Mouse (Mus musculus) hindbrain, embryonic 11.5 days (tissue): ENCODE measurements around the gene Rbp7. TPM values are rescaled to one million over a fixed set of nuclear protein-coding genes. Genes with fewer than 3 reads are reported as not detected.
"Not testable (repeated sequence)": the region's sequence is repeated elsewhere in the genome, so short reads cannot be mapped to it uniquely, and the experiment has no call there.

Experiments used
- ATAC-seq: fragments of 200-750 bp; cut with Nextera tagmentation; 2 replicates; pipeline ENCODE4 v1.8.0; 2017; ENCODE audit warnings: mild to moderate bottlenecking, moderate TSS enrichment, moderate library complexity; ENCODE audit not compliant: low FRiP score
- DNase-seq: peaks from one replicate; pipeline ENCODE4 v3.0.0-alpha.2; 2015; ENCODE audit warnings: low spot score
- H3K27ac ChIP-seq: fragments of 300-500 bp; sonication (generic); 2 replicates; pipeline ENCODE4 v1.5.1; 2014; ENCODE audit warnings: mild to moderate bottlenecking, low read depth, low read length
- H3K27me3 ChIP-seq: fragments of 300-500 bp; sonication (generic); 2 replicates; pipeline ENCODE4 v1.6.1; 2014; ENCODE audit warnings: mild to moderate bottlenecking, low read length, moderate library complexity, mixed read lengths; ENCODE audit not compliant: control insufficient read depth, insufficient read depth
- H3K36me3 ChIP-seq: fragments of 300-500 bp; sonication (generic); 2 replicates; pipeline ENCODE4 v1.6.1; 2014; ENCODE audit warnings: mild to moderate bottlenecking, low read length, moderate library complexity, mixed read lengths; ENCODE audit not compliant: control insufficient read depth, insufficient read depth
- H3K4me1 ChIP-seq: fragments of 300-500 bp; sonication (generic); replicated peaks from 2 replicates; pipeline ENCODE4 v1.6.1; 2014; ENCODE audit warnings: low read length, mixed read lengths; ENCODE audit not compliant: control insufficient read depth, insufficient read depth
- H3K4me2 ChIP-seq: fragments of 300-500 bp; sonication (generic); replicated peaks from 2 replicates; pipeline ENCODE4 v1.6.1; 2014; ENCODE audit warnings: mild to moderate bottlenecking, low read depth, low read length
- H3K4me3 ChIP-seq: fragments of 300-500 bp; sonication (generic); 2 replicates; pipeline ENCODE4 v1.5.1; 2014; ENCODE audit warnings: low read depth, low read length
- H3K9ac ChIP-seq: fragments of 300-500 bp; sonication (generic); 2 replicates; pipeline ENCODE4 v1.6.1; 2014; ENCODE audit warnings: low read depth, low read length
- H3K9me3 ChIP-seq: fragments of 300-500 bp; sonication (generic); 2 replicates; pipeline ENCODE4 v1.6.1; 2016; ENCODE audit warnings: low read length; ENCODE audit not compliant: control insufficient read depth
- WGBS: fragments of 180-500 bp; shearing (Covaris S2); extraction: QIAGEN DNeasy Blood & Tissue Kit; methylation state at CpG from one replicate; pipeline ENCODE4 v1.1.7; 2014; 5-methylcytosine and 5-hydroxymethylcytosine counted together
- polyA plus RNA-seq: library from polyadenylated mRNA; unstranded; fragments of >200 nt; fragmentation: Nextera tagmentation; extraction: Ambion mirVana; gene quantifications from 2 replicates; pipeline ENCODE4 v1.2.1, GENCODE M21; 2014

Rbp7 gene
- polyA plus RNA-seq, 1 experiment from 2014 or later, result not detected

DNA sequence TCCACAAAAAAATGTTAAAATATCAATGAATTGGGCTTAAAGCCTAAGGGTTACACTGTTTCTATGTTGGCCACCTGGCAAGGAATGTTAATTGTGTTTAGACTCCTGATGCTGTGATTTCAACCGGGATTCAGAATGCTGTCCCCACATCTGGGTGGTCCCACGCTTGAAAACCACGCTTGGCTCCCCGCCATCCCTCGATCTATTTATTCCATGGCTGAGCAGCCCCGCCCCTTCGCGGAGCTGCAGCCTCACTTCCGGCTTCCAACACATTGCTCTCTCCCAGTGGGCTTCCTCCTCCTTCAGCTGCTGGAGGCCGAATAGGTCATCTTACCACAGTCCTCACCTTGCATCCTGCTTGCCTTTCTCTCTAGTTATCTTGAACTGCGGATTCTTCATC lies 8.9 kb downstream of the Rbp7 start:
- peak overlapping the region; percentile 4; the same call in 1 of the 2 replicates for H3K4me3 ChIP-seq

GRCm38 (mm10) chr4:149444964-149445701 lies 9.6 kb downstream of the Rbp7 start:
- peak overlapping the region; percentile 92 for H3K27ac ChIP-seq
- H3K9ac ChIP-seq, result peak overlapping the region; percentile 80
- H3K9me3 ChIP-seq, result no peaks in the 10 kb centered on the region
- H3K4me3 ChIP-seq, result peak overlapping the region; percentile 28
- no peaks in the 10 kb centered on the region; the same call in 1 of the 2 replicates for H3K4me1 ChIP-seq
- no peaks in the 10 kb centered on the region for H3K36me3 ChIP-seq
- H3K4me2 ChIP-seq, result peak overlapping the region; percentile 52
- under 1% methylated on average over 36 of the region's 36 CpGs for WGBS
- DNase-seq (peak; percentile 97), ATAC-seq (peak; percentile 97)
- H3K27me3 ChIP-seq, result no peaks in the 10 kb centered on the region

More for the DNA sequence above, 8.9 kb downstream of the Rbp7 start:
- H3K27ac ChIP-seq, result peak overlapping the region; percentile 92
- H3K27me3 ChIP-seq, result no peaks in the 10 kb centered on the region
- WGBS, result 2% methylated on average over 11 of the region's 11 CpGs
- peak overlapping the region; percentile 52 for H3K4me2 ChIP-seq
- H3K9ac ChIP-seq, result peak overlapping the region; percentile 32; the same call in 1 of the 2 replicates
- H3K9me3 ChIP-seq, result no peaks in the 10 kb centered on the region
- H3K36me3 ChIP-seq, result no peaks in the 10 kb centered on the region
- ATAC-seq (peak; percentile 74), DNase-seq (peak; percentile 86)
- H3K4me1 ChIP-seq, result no peaks in the 10 kb centered on the region; the same call in 1 of the 2 replicates

GRCm38 (mm10) chr4:149444465-149444864 lies 10.3 kb downstream of the Rbp7 start:
- H3K9me3 ChIP-seq, result no peaks in the 10 kb centered on the region
- no peaks in the 10 kb centered on the region; the same call in 1 of the 2 replicates for H3K4me1 ChIP-seq
- H3K27ac ChIP-seq, result peak overlapping the region; percentile 92
- no peaks in the 10 kb centered on the region for H3K36me3 ChIP-seq
- DNase-seq (no peak), ATAC-seq (no peak)
- H3K9ac ChIP-seq, result peak overlapping the region; percentile 80
- no peak overlapping the region for H3K4me3 ChIP-seq
- peak overlapping the region; percentile 52; the same call in 1 of the 2 replicates for H3K4me2 ChIP-seq
- 80% methylated on average over 1 of the region's 1 CpGs for WGBS
- H3K27me3 ChIP-seq, result no peaks in the 10 kb centered on the region

- Histone ChIP-seq H3K4me3 (no peak overlapping the region), H3K4me1 (no peaks in the 10 kb centered on the region; the same call in 1 of the 2 replicates), H3K36me3 (no peaks in the 10 kb centered on the region), H3K27me3 (no peaks in the 10 kb centered on the region), H3K27ac (no peak overlapping the region), H3K4me2 (no peak overlapping the region), H3K9ac (no peak overlapping the region), H3K9me3 (no peaks in the 10 kb centered on the region)
- DNase-seq (no peak), ATAC-seq (no peak)
- WGBS, result 73% methylated on average over 3 of the region's 3 CpGs
Observed at GRCm38 (mm10) chr4:149442436-149442835, 12.3 kb downstream of the Rbp7 start.

- Histone ChIP-seq H3K4me1 (no peaks in the 10 kb centered on the region), H3K9me3 (no peaks in the 10 kb centered on the region), H3K27me3 (no peaks in the 10 kb centered on the region), H3K4me3 (no peak overlapping the region), H3K9ac (no peak overlapping the region), H3K36me3 (no peaks in the 10 kb centered on the region), H3K4me2 (no peak overlapping the region), H3K27ac (no peak overlapping the region)
- ATAC-seq, result no peak
- DNase-seq, result no peak
- 69% methylated on average over 8 of the region's 8 CpGs for WGBS
Observed at GRCm38 (mm10) chr4:149440576-149440975, 14.2 kb downstream of the Rbp7 start.

DNA sequence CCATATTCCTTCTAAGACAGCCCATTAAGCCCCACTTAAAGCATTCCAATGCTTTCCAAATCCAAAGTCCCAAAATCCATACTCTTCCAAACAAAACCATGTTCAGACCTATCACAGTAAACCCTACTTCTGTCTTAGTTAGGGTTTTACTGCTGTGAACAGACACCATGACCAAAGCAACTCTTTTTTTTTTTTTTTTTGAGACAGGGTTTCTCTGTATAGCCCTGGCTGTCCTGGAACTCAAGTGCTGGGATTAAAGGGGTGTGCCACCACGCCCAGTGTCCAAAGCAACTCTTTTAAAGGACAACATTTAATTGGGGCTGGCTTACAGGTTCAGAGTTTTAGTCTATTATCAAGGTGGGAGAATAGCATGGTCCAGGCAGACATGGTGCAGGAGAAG lies 22.9 kb downstream of the Rbp7 start:
- not testable (repeated sequence) for H3K9me3 ChIP-seq, H3K27ac ChIP-seq, ATAC-seq, H3K4me3 ChIP-seq, H3K4me1 ChIP-seq, DNase-seq, H3K9ac ChIP-seq, H3K36me3 ChIP-seq, H3K27me3 ChIP-seq, H3K4me2 ChIP-seq
- WGBS, result 79% methylated on average over 1 of the region's 1 CpGs

GRCm38 (mm10) chr4:149429592-149429991 lies 25.2 kb downstream of the Rbp7 start:
- no peak for ATAC-seq
- DNase-seq, result no peak
- Histone ChIP-seq H3K27me3 (no peaks in the 10 kb centered on the region), H3K36me3 (no peaks in the 10 kb centered on the region), H3K4me3 (no peak overlapping the region), H3K9ac (no peak overlapping the region), H3K9me3 (no peaks in the 10 kb centered on the region), H3K4me1 (no peaks in the 10 kb centered on the region), H3K27ac (no peak overlapping the region), H3K4me2 (no peak overlapping the region)
- WGBS, result 81% methylated on average over 5 of the region's 5 CpGs

DNA sequence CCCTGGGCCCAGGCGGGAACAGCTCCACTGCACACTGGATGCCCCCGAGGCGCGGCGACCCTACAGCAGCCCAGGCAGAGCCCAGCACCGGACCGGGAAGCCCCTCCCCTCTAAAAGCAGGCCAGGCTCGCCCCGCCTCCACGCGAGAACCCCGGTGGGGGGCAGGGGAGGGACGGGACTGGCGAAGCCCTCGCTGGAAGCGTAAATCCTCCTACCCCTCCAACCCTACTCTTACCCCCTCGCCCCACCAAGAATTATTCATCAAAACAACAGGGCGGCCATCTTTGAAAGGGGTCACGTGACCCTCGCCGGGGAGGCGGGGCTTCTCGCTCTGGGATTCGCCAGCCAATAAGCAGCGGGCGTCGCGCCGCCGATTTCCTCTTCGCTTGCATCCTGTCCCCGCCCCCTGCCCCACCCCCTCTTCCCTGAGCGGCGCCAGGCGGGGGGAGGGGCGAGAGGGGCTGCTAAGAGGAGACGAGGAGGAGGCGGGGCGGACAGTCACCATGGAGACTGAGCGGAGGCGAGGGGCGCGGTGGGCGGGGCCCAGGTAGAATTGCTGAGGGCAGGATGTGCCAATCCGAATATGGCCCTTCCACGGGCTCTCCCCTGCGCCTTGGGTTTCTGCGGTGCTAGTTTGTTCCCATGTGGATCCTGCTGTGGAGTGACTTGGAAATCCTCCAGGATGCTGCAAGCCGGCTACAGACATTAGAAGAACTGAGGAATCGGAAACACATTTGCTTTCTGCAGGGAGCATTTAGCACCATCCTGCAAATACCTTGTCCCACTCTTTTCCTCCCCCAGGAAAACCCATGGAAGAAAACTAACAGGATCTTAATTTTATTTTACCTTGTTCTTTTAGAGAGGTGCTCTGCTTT lies 28.2 kb downstream of the Rbp7 start, which contains the start of gene Ube4b:
Gene Ube4b (minus strand): TSS at position 425 of the 875 bp plus-strand sequence.
- ATAC-seq (peak; percentile 96), DNase-seq (peak; percentile 100)
- H3K27ac ChIP-seq, result peak within 1 kb of the TSS; percentile 96
- peak within 1 kb of the TSS; percentile 59 for H3K4me2 ChIP-seq
- H3K9ac ChIP-seq, result peak within 1 kb of the TSS; percentile 94
- no peaks in the 10 kb centered on the region for H3K36me3 ChIP-seq
- H3K4me3 ChIP-seq, result peak within 1 kb of the TSS; percentile 95
- no peaks in the 10 kb centered on the region for H3K27me3 ChIP-seq
- H3K4me1 ChIP-seq, result no peaks in the 10 kb centered on the region; the same call in 1 of the 2 replicates
- H3K9me3 ChIP-seq, result no peaks in the 10 kb centered on the region
- 1% methylated on average over 42 of the region's 50 CpGs for WGBS
